Mouse (Mus musculus) effector memory CD4-positive, alpha-beta T cell, adult 5 months (primary cell): Measurements from ENCODE around the gene Olfr1040. TPM values are rescaled to one million over a fixed set of nuclear protein-coding genes. Genes with fewer than 3 reads are reported as not detected.

Experiments
- polyA plus RNA-seq: library from polyadenylated mRNA; unstranded; fragments of 100-300 nt; shearing (Covaris generic); gene quantifications from one replicate; pipeline ENCODE4 v1.2.1, GENCODE M21; 2017

Olfr1040 gene
- not detected for polyA plus RNA-seq

DNA sequence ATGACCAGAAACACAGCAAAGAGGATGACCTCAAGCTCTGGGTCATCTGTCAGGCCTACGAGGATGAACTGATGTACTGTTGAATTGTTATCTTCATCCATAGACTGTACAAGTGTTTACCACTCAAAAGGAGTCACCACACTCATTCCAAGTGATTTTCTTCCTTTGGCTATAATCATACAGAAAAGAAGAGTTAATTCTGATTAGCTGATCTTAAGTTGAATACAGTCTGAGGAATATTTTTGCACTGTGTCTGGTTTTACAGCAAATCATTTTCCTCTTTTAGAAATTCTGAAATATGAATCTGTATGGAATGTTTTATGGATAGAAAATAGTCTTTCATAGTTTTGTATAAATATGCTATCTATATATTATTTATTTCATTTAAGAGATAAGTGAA is at the start of gene Olfr1040:
Gene Olfr1040 (minus strand): TSS at position 101 of the 400 bp plus-strand sequence.

DNA sequence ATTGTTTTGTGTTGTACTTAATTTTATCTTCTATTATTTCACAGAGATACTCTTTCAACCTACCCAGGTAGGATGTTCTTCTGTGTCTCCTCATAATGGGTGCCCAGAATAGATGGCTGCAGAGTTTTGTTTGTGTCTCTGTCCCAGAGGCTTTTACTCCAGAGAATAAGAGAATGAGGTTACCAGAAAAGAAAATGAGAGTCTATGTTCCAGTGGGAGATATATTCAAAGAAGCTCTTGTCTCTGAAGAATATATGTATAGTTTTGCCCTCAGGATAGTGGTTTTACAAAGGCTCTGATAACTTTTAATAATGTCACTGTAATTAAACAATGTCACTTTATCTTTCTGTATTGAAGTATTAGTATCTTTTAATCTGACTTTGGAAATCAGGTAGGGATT is 39.1 kb upstream of the Olfr1040 start, which contains the start of gene Olfr52:
Gene Olfr52 (minus strand): TSS at position 101 of the 400 bp plus-strand sequence.

DNA sequence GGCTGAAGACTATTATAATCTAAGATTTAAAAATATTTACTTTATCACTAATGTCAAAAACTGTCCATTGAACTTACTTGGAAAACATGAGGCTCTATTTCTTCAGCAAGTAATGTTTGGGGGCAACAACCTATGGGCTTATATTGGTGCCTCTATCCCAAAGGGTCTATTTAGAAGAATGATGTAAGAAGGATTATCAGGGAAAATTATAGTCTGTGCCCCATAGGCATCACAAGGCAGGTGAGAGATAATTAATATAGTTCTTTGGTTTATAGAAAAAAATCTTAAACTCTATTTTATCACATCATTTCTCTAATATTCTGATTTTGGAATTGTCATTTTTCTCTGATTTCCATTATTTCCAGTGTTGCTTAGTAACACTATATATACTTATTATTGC is 31.2 kb upstream of the Olfr1040 start, which contains the start of gene Olfr1044:
Gene Olfr1044 (minus strand): TSS at position 101 of the 400 bp plus-strand sequence.

DNA sequence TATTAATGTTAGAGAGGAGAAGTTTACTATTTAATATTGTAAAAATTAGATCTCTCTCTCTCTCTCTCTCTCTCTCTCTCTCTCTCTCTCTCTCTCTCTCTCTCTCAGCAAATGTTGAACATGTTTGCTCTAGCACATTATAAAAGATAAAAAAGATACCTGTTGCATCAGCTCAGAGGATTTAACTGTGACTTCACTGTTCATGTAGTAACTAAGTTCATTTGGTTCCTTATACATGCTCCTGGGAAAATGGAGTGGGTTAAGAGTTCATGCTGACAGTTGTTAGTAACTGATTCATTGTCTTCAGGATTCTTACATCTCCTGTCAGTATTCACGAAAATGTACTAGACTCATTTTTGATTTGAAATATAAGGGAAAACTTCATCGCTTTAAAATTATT is 20.9 kb upstream of the Olfr1040 start, which contains the start of gene Olfr1043:
Gene Olfr1043 (minus strand): TSS at position 101 of the 400 bp plus-strand sequence.

DNA sequence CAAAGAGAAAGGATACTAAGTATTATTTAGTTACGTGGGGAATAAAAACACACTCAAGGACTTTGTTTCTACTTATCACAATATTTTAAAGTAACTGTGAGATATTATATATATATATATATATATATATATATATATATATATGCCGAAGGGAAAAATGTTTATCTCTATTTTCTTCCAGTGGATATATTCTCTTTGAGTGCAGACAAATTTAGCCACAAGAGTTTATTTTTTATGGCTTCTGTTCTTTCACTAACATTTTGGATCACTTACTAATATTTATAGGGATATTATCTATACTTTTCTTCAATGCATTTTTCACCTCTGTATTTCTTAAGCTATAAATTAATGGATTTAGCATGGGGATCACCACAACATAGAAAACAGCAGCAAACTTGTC is 15.2 kb upstream of the Olfr1040 start, which contains the start of gene Olfr1042:
Gene Olfr1042 (minus strand): TSS at position 101 of the 400 bp plus-strand sequence.

DNA sequence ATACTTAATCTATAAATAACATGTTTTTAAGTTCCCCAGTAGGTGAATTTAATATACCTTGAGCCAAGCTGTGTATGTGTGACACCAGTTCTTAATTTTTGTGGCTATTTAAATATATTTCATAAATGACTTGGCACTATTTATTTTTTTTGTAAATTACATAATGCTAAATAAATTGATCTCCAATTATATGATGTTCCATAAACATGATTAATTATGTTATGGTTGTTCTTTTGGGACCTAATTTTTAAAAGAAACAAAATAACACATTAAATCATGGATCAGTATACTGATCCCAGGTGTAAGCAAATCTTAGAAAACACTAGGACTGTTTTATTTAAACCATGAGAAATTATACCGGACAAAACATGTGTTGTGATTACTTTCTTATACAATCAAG is 10.7 kb downstream of the Olfr1040 start, which contains the start of gene Olfr1039:
Gene Olfr1039 (minus strand): TSS at position 101 of the 400 bp plus-strand sequence.

Other genes starting within 250 kb of the Olfr1040 start
- gene Olfr1024, start 241.7 kb downstream of the Olfr1040 start, polyA plus RNA-seq, result not detected
- gene Olfr1025-ps1, start 231.5 kb downstream of the Olfr1040 start, polyA plus RNA-seq, result not detected
- not detected for gene Olfr1026, start 225.2 kb downstream of the Olfr1040 start, polyA plus RNA-seq
- gene Olfr1028, start 196.3 kb downstream of the Olfr1040 start, polyA plus RNA-seq, result not detected
- not detected for gene Olfr1029, start 172.8 kb downstream of the Olfr1040 start, polyA plus RNA-seq
- 0.14 TPM for gene Olfr1030, start 167.5 kb downstream of the Olfr1040 start, polyA plus RNA-seq
- gene Olfr1031, start 156.4 kb downstream of the Olfr1040 start, polyA plus RNA-seq, result not detected
- not detected for gene Olfr1032, start 141.2 kb downstream of the Olfr1040 start, polyA plus RNA-seq
- gene Olfr1033, start 126.1 kb downstream of the Olfr1040 start, polyA plus RNA-seq, result 11.3 TPM
- gene Olfr1034, start 100.9 kb downstream of the Olfr1040 start, polyA plus RNA-seq, result not detected
- gene Olfr1036, start 72.7 kb downstream of the Olfr1040 start, polyA plus RNA-seq, result not detected
- not detected for gene Olfr1037, start 59.3 kb downstream of the Olfr1040 start, polyA plus RNA-seq
- gene Olfr1039, start 10.8 kb downstream of the Olfr1040 start, polyA plus RNA-seq, result not detected
- gene Olfr1042, start 15.1 kb upstream of the Olfr1040 start, polyA plus RNA-seq, result 0.14 TPM
- not detected for gene Olfr1043, start 20.8 kb upstream of the Olfr1040 start, polyA plus RNA-seq
- gene Olfr1044, start 31.1 kb upstream of the Olfr1040 start, polyA plus RNA-seq, result not detected
- not detected for gene Olfr52, start 39.0 kb upstream of the Olfr1040 start, polyA plus RNA-seq
- gene Olfr1045, start 56.3 kb upstream of the Olfr1040 start, polyA plus RNA-seq, result 0.12 TPM
- not detected for gene Olfr1046, start 72.6 kb upstream of the Olfr1040 start, polyA plus RNA-seq
- gene Olfr1047, start 84.7 kb upstream of the Olfr1040 start, polyA plus RNA-seq, result not detected
- 0.20 TPM for gene Olfr1048, start 93.6 kb upstream of the Olfr1040 start, polyA plus RNA-seq
- gene Olfr1049, start 111.6 kb upstream of the Olfr1040 start, polyA plus RNA-seq, result not detected
- gene Olfr1051, start 132.4 kb upstream of the Olfr1040 start, polyA plus RNA-seq, result not detected
- gene Olfr1052, start 145.7 kb upstream of the Olfr1040 start, polyA plus RNA-seq, result not detected
- not detected for gene Olfr1053, start 168.6 kb upstream of the Olfr1040 start, polyA plus RNA-seq
- not detected for gene Olfr1054, start 188.7 kb upstream of the Olfr1040 start, polyA plus RNA-seq
- not detected for gene Olfr1055, start 203.6 kb upstream of the Olfr1040 start, polyA plus RNA-seq
- gene Olfr1056, start 215.7 kb upstream of the Olfr1040 start, polyA plus RNA-seq, result not detected
- not detected for gene Olfr1057, start 231.7 kb upstream of the Olfr1040 start, polyA plus RNA-seq
- not detected for gene Olfr1058, start 241.8 kb upstream of the Olfr1040 start, polyA plus RNA-seq